Mouse (Mus musculus) liver, postnatal 0 days (tissue): Measurements from ENCODE around the gene A130010J15Rik. TPM values are rescaled to one million over a fixed set of nuclear protein-coding genes. Genes with fewer than 3 reads are reported as not detected.

Source experiments
- ATAC-seq: fragments of 200-750 bp; cut with Nextera tagmentation; 2 replicates; pipeline ENCODE4 v1.8.0; 2017; ENCODE audit warnings: mild to moderate bottlenecking, moderate library complexity
- DNase-seq: peaks from one replicate; pipeline ENCODE4 v3.0.0-alpha.2; 2016
- H3K27ac ChIP-seq: fragments of 300-500 bp; sonication (generic); 2 replicates; pipeline ENCODE4 v1.5.1; 2014; ENCODE audit warnings: antibody characterized with exemption, moderate library complexity, mild to moderate bottlenecking, low read depth
- H3K27me3 ChIP-seq: fragments of 300-500 bp; sonication (generic); 2 replicates; pipeline ENCODE4 v1.6.1; 2014; ENCODE audit warnings: low read length, control low read depth, mixed read lengths; ENCODE audit not compliant: insufficient read depth
- H3K36me3 ChIP-seq: fragments of 300-500 bp; sonication (generic); replicated peaks from 2 replicates; pipeline ENCODE4 v1.6.1; 2014; ENCODE audit warnings: mild to moderate bottlenecking, control low read depth, low read length, moderate library complexity, mixed read lengths; ENCODE audit not compliant: insufficient read depth
- H3K4me1 ChIP-seq: fragments of 300-500 bp; sonication (generic); 2 replicates; pipeline ENCODE4 v1.6.1; 2014; ENCODE audit warnings: antibody characterized with exemption, mild to moderate bottlenecking, control low read depth; ENCODE audit not compliant: insufficient read depth
- H3K4me2 ChIP-seq: fragments of 300-500 bp; sonication (generic); 2 replicates; pipeline ENCODE4 v1.6.1; 2014; ENCODE audit warnings: low read depth, mild to moderate bottlenecking, low read length, moderate library complexity, mixed read lengths
- H3K4me3 ChIP-seq: fragments of 300-500 bp; sonication (generic); 2 replicates; pipeline ENCODE4 v1.5.1; 2014; ENCODE audit warnings: low read depth, low read length
- H3K9ac ChIP-seq: fragments of 300-500 bp; sonication (generic); replicated peaks from 2 replicates; pipeline ENCODE4 v1.6.1; 2014; ENCODE audit warnings: mild to moderate bottlenecking, moderate library complexity
- H3K9me3 ChIP-seq: fragments of 300-500 bp; sonication (generic); 2 replicates; pipeline ENCODE4 v1.6.1; 2016; ENCODE audit warnings: mild to moderate bottlenecking, control low read depth, low read length, mixed read lengths
- CTCF ChIP-seq: sonication (generic); IDR thresholded peaks from 2 replicates; pipeline ENCODE4 v1.5.1; 2016; ENCODE audit warnings: antibody characterized with exemption, low read depth
- EP300 ChIP-seq: IDR thresholded peaks from 2 replicates; pipeline ENCODE4 v1.6.1; 2016; ENCODE audit warnings: antibody characterized with exemption, low read depth, mild to moderate bottlenecking
- WGBS: fragments of 180-500 bp; shearing (Covaris S2); extraction: QIAGEN DNeasy Blood & Tissue Kit; methylation state at CpG from one replicate; pipeline ENCODE4 v1.1.7; 2014; ENCODE audit not compliant: insufficient replicate concordance; 5-methylcytosine and 5-hydroxymethylcytosine counted together
- polyA plus RNA-seq: library from polyadenylated mRNA; unstranded; fragments of >200 nt; fragmentation: Nextera tagmentation; extraction: Ambion mirVana; gene quantifications from 2 replicates; pipeline ENCODE4 v1.2.1, GENCODE M21; 2015

The A130010J15Rik gene
- polyA plus RNA-seq, 1 experiment from 2014 or later: 6.2 TPM

DNA sequence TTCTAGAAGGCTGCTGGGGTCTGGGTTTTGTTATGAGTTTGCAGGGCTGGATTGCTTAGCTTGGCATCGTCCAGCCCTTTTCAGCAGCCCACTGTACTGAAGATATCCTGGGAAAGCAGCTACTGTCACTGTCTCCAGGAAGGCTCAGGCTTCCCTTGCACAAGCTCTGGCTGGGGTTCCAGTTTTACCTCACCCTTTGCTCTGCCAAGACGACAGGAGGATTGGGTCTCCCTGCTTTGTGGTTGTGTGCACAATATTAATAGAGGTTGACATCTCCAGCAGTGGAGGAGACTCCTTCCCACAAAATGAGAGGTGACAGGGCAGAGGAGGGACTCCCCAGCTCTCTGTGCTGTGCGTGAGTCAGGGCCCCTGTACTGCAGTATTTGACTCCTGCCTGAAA lies 18.6 kb upstream of the A130010J15Rik start:
- H3K9ac ChIP-seq: no peak overlapping the region
- no peak for ATAC-seq
- WGBS: 59% methylated on average over 3 of the region's 3 CpGs

DNA sequence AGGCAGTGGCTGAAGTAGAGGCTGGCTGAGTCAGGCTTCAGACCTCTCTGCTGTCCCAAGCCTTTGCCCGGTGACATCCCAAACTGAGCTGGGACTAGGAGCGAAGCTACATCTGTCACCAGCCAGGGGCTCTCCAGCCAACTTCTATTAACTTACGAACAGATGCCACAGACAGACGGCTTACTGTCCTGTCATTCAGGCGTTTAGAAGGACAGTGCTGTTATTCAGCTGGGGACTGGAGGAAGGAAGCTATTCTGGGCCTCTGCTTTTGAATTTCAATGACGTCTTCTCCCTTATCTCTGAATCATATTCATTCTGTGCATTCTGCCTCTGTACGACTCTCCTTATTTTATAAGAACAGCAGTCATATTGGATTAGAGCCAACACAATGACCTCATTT lies 16.7 kb upstream of the A130010J15Rik start:
- no peak overlapping the region for H3K4me3 ChIP-seq
- no peak overlapping the region for H3K4me2 ChIP-seq
- TF ChIP-seq EP300 (no peak), CTCF (no peak)
- H3K27ac ChIP-seq: no peak overlapping the region
- no peak overlapping the region for H3K9ac ChIP-seq
- no peaks in the 10 kb centered on the region for H3K9me3 ChIP-seq
- no peaks in the 10 kb centered on the region for H3K36me3 ChIP-seq
- no peak for DNase-seq
- peaks cover 15% of the 10 kb centered on the region for H3K4me1 ChIP-seq
- ATAC-seq: no peak
- 48% methylated on average over 7 of the region's 7 CpGs for WGBS
- peaks cover 15% of the 10 kb centered on the region; the same call in 1 of the 2 replicates for H3K27me3 ChIP-seq

More for the DNA sequence above, 18.6 kb upstream of the A130010J15Rik start:
- no peak overlapping the region for H3K4me2 ChIP-seq
- peaks cover 6% of the 10 kb centered on the region; the same call in 1 of the 2 replicates for H3K4me1 ChIP-seq
- DNase-seq: no peak
- H3K27ac ChIP-seq: no peak overlapping the region
- peaks cover 15% of the 10 kb centered on the region; the same call in 1 of the 2 replicates for H3K27me3 ChIP-seq
- no peaks in the 10 kb centered on the region for H3K36me3 ChIP-seq
- no peaks in the 10 kb centered on the region for H3K9me3 ChIP-seq
- TF ChIP-seq CTCF (no peak), EP300 (no peak)
- no peak overlapping the region for H3K4me3 ChIP-seq

DNA sequence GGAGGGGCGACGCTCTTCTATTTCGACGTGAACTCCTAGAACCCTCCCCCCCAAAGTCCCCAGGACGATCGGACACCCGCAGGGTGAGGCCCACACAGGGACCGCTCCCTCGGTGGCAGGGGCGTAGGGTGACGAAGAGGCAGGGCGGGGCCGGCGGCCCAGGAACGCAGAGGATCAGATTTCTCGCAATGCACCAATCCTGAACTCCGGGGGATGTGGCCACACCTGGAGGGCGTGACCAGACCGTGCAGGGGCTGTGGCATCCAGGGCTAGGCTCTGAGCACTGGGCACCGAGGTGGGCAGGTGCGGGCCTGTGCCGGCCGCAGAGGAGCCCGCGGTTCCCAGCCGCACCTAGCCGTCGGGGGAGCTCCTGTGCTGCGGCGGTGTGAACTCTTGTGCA lies 15.0 kb upstream of the A130010J15Rik start, which contains the start of gene Irf6:
Gene Irf6 (plus strand): TSS at position 240 of the 400 bp plus-strand sequence.
- H3K4me3 ChIP-seq: peak within 1 kb of the TSS; percentile 56
- H3K4me1 ChIP-seq: peaks cover 26% of the 10 kb centered on the region
- TF ChIP-seq EP300 (no peak), CTCF (no peak)
- H3K9me3 ChIP-seq: no peaks in the 10 kb centered on the region
- peak; percentile 79 for DNase-seq
- H3K9ac ChIP-seq: peak within 1 kb of the TSS; percentile 39
- peak; percentile 92 for ATAC-seq
- peak within 1 kb of the TSS; percentile 68 for H3K4me2 ChIP-seq
- WGBS: 3% methylated on average over 30 of the region's 30 CpGs
- peaks cover 15% of the 10 kb centered on the region; the same call in 1 of the 2 replicates for H3K27me3 ChIP-seq
- H3K27ac ChIP-seq: peak within 1 kb of the TSS; percentile 46
- no peaks in the 10 kb centered on the region for H3K36me3 ChIP-seq

DNA sequence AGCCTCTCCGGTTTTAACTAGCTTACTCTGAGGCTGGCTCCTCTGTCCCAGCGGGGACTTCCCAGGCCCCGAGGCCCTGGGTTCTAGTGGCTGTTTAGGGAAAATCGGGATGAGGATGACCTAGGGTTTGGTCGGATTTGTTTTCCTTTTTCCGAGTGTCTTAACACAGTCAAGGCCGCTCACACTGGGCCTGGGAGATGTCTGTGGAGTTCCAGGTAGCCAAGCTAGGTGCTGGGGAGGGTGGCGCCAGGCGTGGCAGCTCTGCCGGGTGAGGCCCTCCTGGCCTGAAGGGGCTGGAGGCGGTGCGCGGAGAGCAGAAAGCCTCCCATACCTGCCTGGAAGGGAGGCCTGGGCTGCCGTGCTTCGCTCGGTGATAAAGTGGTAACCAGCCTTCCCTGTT lies 14.3 kb upstream of the A130010J15Rik start:
- Histone ChIP-seq H3K4me3 (peak overlapping the region; percentile 56), H3K9ac (peak overlapping the region; percentile 39), H3K27ac (peak overlapping the region; percentile 46), H3K9me3 (no peaks in the 10 kb centered on the region), H3K4me2 (peak overlapping the region; percentile 68), H3K27me3 (peaks cover 15% of the 10 kb centered on the region; the same call in 1 of the 2 replicates), H3K4me1 (peaks cover 26% of the 10 kb centered on the region), H3K36me3 (no peaks in the 10 kb centered on the region)
- no peak for TF ChIP-seq CTCF
- TF ChIP-seq EP300: no peak
- DNase-seq (no peak), ATAC-seq (no peak)
- 45% methylated on average over 16 of the region's 16 CpGs for WGBS

DNA sequence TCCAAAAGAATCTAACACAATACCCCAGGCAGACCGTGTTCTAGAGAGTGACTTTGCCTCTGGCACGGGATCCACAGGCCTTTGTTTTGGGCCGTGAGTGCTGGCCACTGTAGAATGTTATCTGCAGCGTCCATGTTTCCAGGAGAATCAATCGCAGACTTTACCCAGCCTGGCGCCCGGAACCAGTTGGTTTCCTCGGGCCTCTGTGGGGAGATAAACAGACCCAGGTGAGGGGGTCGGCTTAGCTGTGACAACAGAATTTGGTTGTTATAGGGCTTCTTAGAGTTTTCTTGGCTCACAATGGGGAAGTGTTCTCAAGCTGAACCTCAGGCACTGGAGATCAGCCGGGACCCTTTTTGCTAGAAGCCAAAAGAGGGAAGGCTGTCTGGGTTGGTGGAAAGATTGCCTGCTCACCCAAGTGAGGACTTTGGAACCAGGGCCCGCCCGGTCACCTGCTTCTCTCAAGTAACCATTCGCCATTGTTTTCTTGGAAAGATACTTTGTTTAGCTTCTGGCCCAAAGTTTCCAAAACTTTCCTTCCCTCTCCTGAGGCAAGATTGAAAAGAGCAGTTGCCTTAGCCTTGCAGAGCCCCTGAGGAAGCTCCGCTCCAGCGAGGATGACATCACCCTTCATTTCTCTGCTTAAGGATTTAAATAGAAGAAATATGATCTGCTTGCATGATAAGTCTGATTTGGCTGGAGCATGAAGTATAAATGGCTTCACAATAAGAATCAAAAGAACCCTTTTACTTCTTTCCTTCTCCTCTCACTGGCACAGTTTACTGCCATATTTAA lies 11.3 kb upstream of the A130010J15Rik start:
- Histone ChIP-seq H3K4me2 (peak overlapping the region; percentile 50), H3K27me3 (peaks cover 15% of the 10 kb centered on the region; the same call in 1 of the 2 replicates), H3K9ac (peak overlapping the region; percentile 36), H3K9me3 (no peaks in the 10 kb centered on the region), H3K4me1 (peaks cover 41% of the 10 kb centered on the region), H3K4me3 (peak overlapping the region; percentile 14), H3K36me3 (0 out of 2 replicates have a peak, but pooled peaks cover 2% of the 10 kb centered on the region), H3K27ac (peak overlapping the region; percentile 93)
- DNase-seq (peak; percentile 55), ATAC-seq (peak; percentile 52)
- 31% methylated on average over 15 of the region's 15 CpGs for WGBS
- TF ChIP-seq EP300: no peak
- no peak for TF ChIP-seq CTCF

DNA sequence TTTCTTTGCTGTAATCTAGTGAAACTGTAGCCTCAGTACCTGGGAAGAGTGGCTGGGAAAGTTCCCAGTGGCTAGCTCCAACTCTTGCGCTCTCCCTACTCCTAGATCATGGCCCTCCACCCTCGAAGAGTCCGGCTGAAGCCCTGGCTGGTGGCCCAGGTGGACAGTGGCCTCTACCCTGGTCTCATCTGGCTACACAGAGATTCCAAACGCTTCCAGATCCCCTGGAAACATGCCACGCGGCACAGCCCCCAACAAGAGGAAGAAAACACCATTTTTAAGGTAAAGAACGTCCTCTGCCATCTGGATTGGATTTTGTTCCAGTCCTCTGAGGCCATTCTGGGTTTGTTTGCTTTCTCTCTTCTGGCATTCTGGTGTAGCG lies 10.7 kb upstream of the A130010J15Rik start:
- TF ChIP-seq CTCF (no peak), EP300 (no peak)
- DNase-seq (no peak), ATAC-seq (no peak)
- H3K36me3 ChIP-seq: 0 out of 2 replicates have a peak, but pooled peaks cover 2% of the 10 kb centered on the region
- H3K27ac ChIP-seq: peak overlapping the region; percentile 93
- H3K9me3 ChIP-seq: no peaks in the 10 kb centered on the region
- H3K4me3 ChIP-seq: peak overlapping the region; percentile 14
- 64% methylated on average over 8 of the region's 8 CpGs for WGBS
- H3K9ac ChIP-seq: peak overlapping the region; percentile 36
- peaks cover 41% of the 10 kb centered on the region for H3K4me1 ChIP-seq
- peak overlapping the region; percentile 50 for H3K4me2 ChIP-seq
- H3K27me3 ChIP-seq: peaks cover 15% of the 10 kb centered on the region; the same call in 1 of the 2 replicates
